Mouse (Mus musculus) MEL (cell line): Measurements from ENCODE around the gene Galnt10.

Source experiments
- CHD1 ChIP-seq: IDR thresholded peaks from 2 replicates; pipeline ENCODE4 v1.6.1; 2012; ENCODE audit warnings: low read depth, mild to moderate bottlenecking, inconsistent platforms, low read length, improper control_type of control experiment
- CTCF ChIP-seq, 3 experiments: IDR thresholded peaks in 2 of 3; conservative IDR thresholded peaks in 1 of 3; 2 replicates each; pipeline ENCODE4 v1.5.1; 2011 to 2012; ENCODE audit warnings: low read length in 3 of 3, low read depth in 2 of 3, mild to moderate bottlenecking in 2 of 3, improper control_type of control experiment in 1 of 3, inconsistent platforms in 1 of 3, mixed read lengths in 1 of 3, moderate library complexity in 1 of 3; ENCODE audit not compliant: control insufficient read depth in 1 of 3, insufficient read depth in 1 of 3, poor library complexity in 1 of 3, severe bottlenecking in 1 of 3
- EP300 ChIP-seq, 2 experiments: IDR thresholded peaks; 2 replicates each; pipeline ENCODE4 v1.6.1; 2011; ENCODE audit warnings: improper control_type of control experiment in 2 of 2, low read length in 2 of 2, low read depth in 1 of 2, mild to moderate bottlenecking in 1 of 2
- GATA1 ChIP-seq: IDR thresholded peaks from 2 replicates; pipeline ENCODE4 v1.6.1; 2011; ENCODE audit warnings: low read depth, low read length, improper control_type of control experiment
- MAX ChIP-seq: IDR thresholded peaks from 2 replicates; pipeline ENCODE4 v1.6.1; 2011; ENCODE audit warnings: low read length, improper control_type of control experiment
- MAZ ChIP-seq: IDR thresholded peaks from 2 replicates; pipeline ENCODE4 v1.6.1; 2012; ENCODE audit warnings: low read depth, mild to moderate bottlenecking, inconsistent platforms, low read length, improper control_type of control experiment
- MYC ChIP-seq: IDR thresholded peaks from 2 replicates; pipeline ENCODE4 v1.6.1; 2011; ENCODE audit warnings: low read depth, mild to moderate bottlenecking, low read length, improper control_type of control experiment, moderate library complexity
- NRF1 ChIP-seq: IDR thresholded peaks from 2 replicates; pipeline ENCODE4 v1.6.1; 2014; ENCODE audit warnings: low read depth, mild to moderate bottlenecking, inconsistent platforms, low read length, improper control_type of control experiment, moderate library complexity; ENCODE audit not compliant: poor library complexity, insufficient read depth, severe bottlenecking
- POLR2A ChIP-seq, 2 experiments: IDR thresholded peaks; 2 replicates each; pipeline ENCODE4 v1.6.1; 2011 to 2012; ENCODE audit warnings: low read length in 2 of 2, mild to moderate bottlenecking in 2 of 2, control low read depth in 1 of 2, improper control_type of control experiment in 1 of 2, low read depth in 1 of 2, moderate library complexity in 1 of 2; ENCODE audit not compliant: control insufficient read depth in 1 of 2, insufficient read depth in 1 of 2, poor library complexity in 1 of 2
- POLR2AphosphoS5 ChIP-seq: IDR thresholded peaks from 2 replicates; pipeline ENCODE4 v1.6.1; 2012; ENCODE audit warnings: low read depth, borderline replicate concordance, mild to moderate bottlenecking, inconsistent platforms, low read length, moderate library complexity, mixed read lengths
- TBP ChIP-seq: IDR thresholded peaks from 2 replicates; pipeline ENCODE4 v1.8.0; 2011; ENCODE audit warnings: low read depth, low read length, improper control_type of control experiment
- TCF12 ChIP-seq: IDR thresholded peaks from 2 replicates; pipeline ENCODE4 v1.6.1; 2014; ENCODE audit warnings: low read depth, mild to moderate bottlenecking, inconsistent platforms, low read length, improper control_type of control experiment, moderate library complexity
- UBTF ChIP-seq: IDR thresholded peaks from 2 replicates; pipeline ENCODE4 v1.6.1; 2012; ENCODE audit warnings: low read depth, mild to moderate bottlenecking, inconsistent platforms, low read length, improper control_type of control experiment, moderate library complexity, borderline replicate concordance; ENCODE audit not compliant: insufficient read depth
- ZKSCAN1 ChIP-seq: IDR thresholded peaks from 2 replicates; pipeline ENCODE4 v1.6.1; 2012; ENCODE audit warnings: low read depth, mild to moderate bottlenecking, inconsistent platforms, low read length, improper control_type of control experiment, moderate library complexity

- TF ChIP-seq CTCF (IDR thresholded peaks at IDR 0.05 in 2 of 3, conservative IDR thresholded peaks at IDR 0.05 in 1 of 3; ENCODE audit: control insufficient read depth in 1 of 3, insufficient read depth in 1 of 3, low read depth in 2 of 3, low read length in 3 of 3, poor library complexity in 1 of 3, severe bottlenecking in 1 of 3) (no peak), POLR2A (IDR thresholded peaks at IDR 0.05; ENCODE audit: control insufficient read depth in 1 of 2, insufficient read depth in 1 of 2, low read depth in 1 of 2, low read length in 2 of 2, poor library complexity in 1 of 2) (no peak), GATA1 (no peak), NRF1 (no peak), MAZ (no peak), UBTF (no peak), MAX (no peak), EP300 (IDR thresholded peaks at IDR 0.05; ENCODE audit: low read depth in 1 of 2, low read length in 2 of 2) (no peak), MYC (no peak), TCF12 (no peak), CHD1 (no peak), POLR2AphosphoS5 (no peak), ZKSCAN1 (no peak), TBP (no peak)
These were observed 188.2 kb downstream of the Galnt10 start for GRCm38 (mm10) chr11:57833296-57833977.
